Comparison of ENCODE assay signal across 15 mouse cellular contexts in the genomic region with DNA sequence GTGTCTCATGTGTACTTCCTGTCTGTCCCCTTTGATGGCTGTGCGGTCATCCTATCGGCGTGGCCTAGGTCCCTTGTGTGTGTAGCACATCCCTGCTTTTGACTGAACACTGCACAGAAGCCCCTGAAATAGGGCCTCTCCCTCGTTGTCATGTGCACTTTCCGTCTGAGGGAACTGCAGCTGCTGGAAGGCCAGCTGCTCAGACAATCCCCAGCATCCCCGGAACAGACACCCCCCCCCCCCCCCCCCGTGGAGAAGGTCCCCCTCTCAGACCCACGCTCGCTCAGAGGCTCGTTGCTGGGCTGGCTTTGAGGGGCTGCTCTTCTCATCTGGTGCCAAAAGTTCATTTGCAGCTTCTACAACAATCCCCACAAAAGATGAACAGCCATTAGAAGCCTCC. TPM values are rescaled to one million over a fixed set of nuclear protein-coding genes. Genes with fewer than 3 reads are reported as not detected.
DNase-seq lines count a peak whose midpoint lies in the region; ATAC-seq and TF ChIP-seq lines count a peak whose summit lies in the region.
"Had no signal": no experiment of that assay in that cellular context is flagged by ENCODE, and none has a peak within 500 bp of the region (broad histone marks: within the 10 kb centered on the region; RNA-seq: fewer than 3 reads in every experiment).

No protein-coding gene starts in this region.

- H3K4me3 ChIP-seq in intestine, embryonic 14.5 days (ENCODE audit: low read depth, low read length), result no peak overlapping the region
- no peak overlapping the region for H3K4me3 ChIP-seq in intestine, postnatal 0 days (ENCODE audit: low read depth, low read length)
- no peak overlapping the region for H3K4me3 ChIP-seq in hindbrain, embryonic 11.5 days (ENCODE audit: low read depth, low read length)
- no peak overlapping the region for H3K4me3 ChIP-seq in midbrain, embryonic 12.5 days
- no peak overlapping the region for H3K4me3 ChIP-seq in stomach, embryonic 16.5 days (replicated peaks; ENCODE audit: low read length)
- H3K4me3 ChIP-seq: lung, embryonic 15.5 days; myocyte had no signal

- no peaks in the 10 kb centered on the region for H3K36me3 ChIP-seq in intestine, embryonic 14.5 days (ENCODE audit: control insufficient read depth, insufficient read depth, low read length)
- no peaks in the 10 kb centered on the region for H3K36me3 ChIP-seq in intestine, postnatal 0 days (ENCODE audit: control insufficient read depth, insufficient read depth)
- H3K36me3 ChIP-seq in hindbrain, embryonic 11.5 days (ENCODE audit: control insufficient read depth, insufficient read depth, low read length), result no peaks in the 10 kb centered on the region
- no peaks in the 10 kb centered on the region for H3K36me3 ChIP-seq in midbrain, embryonic 12.5 days
- no peaks in the 10 kb centered on the region for H3K36me3 ChIP-seq in stomach, embryonic 16.5 days (ENCODE audit: control insufficient read depth, insufficient read depth, low read length)
- H3K36me3 ChIP-seq: lung, embryonic 15.5 days had no signal

- no peak overlapping the region for H3K9ac ChIP-seq in intestine, embryonic 14.5 days (ENCODE audit: low read length)
- H3K9ac ChIP-seq in intestine, postnatal 0 days (ENCODE audit: low read depth, low read length), result no peak overlapping the region
- no peak overlapping the region for H3K9ac ChIP-seq in hindbrain, embryonic 11.5 days (ENCODE audit: low read depth, low read length)
- no peak overlapping the region for H3K9ac ChIP-seq in midbrain, embryonic 12.5 days (replicated peaks)
- H3K9ac ChIP-seq in stomach, embryonic 16.5 days (ENCODE audit: low read length), result no peak overlapping the region
- H3K9ac ChIP-seq: lung, embryonic 15.5 days had no signal

- peak overlapping the region; percentile 22; the same call in 1 of the 2 replicates for H3K27ac ChIP-seq in intestine, embryonic 14.5 days (ENCODE audit: low read depth)
- no peak overlapping the region for H3K27ac ChIP-seq in intestine, postnatal 0 days (ENCODE audit: low read depth, low read length)
- peak overlapping the region; percentile 67; the same call in 1 of the 2 replicates for H3K27ac ChIP-seq in hindbrain, embryonic 11.5 days (ENCODE audit: low read depth, low read length)
- H3K27ac ChIP-seq in midbrain, embryonic 12.5 days (replicated peaks), result peak overlapping the region; percentile 76
- peak overlapping the region; percentile 16; the same call in 1 of the 2 replicates for H3K27ac ChIP-seq in stomach, embryonic 16.5 days (ENCODE audit: low read length)
- H3K27ac ChIP-seq: lung, embryonic 15.5 days had no signal

- no peak for DNase-seq in intestine, embryonic 14.5 days (ENCODE audit: low spot score)
- peak; percentile 37 for DNase-seq in hindbrain, embryonic 11.5 days (ENCODE audit: low spot score)
- DNase-seq in cerebellum, postnatal 36 days, result no peak
- no peak for DNase-seq in gastrocnemius, postnatal 25 days
- no peak for DNase-seq in heart, postnatal 4 days
- DNase-seq: adrenal gland, adult 8-10 months; cerebellum, adult 8-10 months; gastrocnemius, postnatal 14 days; right cerebral cortex, postnatal 25 days had no signal

- H3K4me2 ChIP-seq in intestine, embryonic 14.5 days (ENCODE audit: low read length), result no peak overlapping the region
- H3K4me2 ChIP-seq in intestine, postnatal 0 days (replicated peaks; ENCODE audit: low read depth), result no peak overlapping the region
- no peak overlapping the region for H3K4me2 ChIP-seq in hindbrain, embryonic 11.5 days (replicated peaks; ENCODE audit: low read depth, low read length)
- H3K4me2 ChIP-seq in midbrain, embryonic 12.5 days (replicated peaks), result no peak overlapping the region; the same call in 1 of the 2 replicates
- H3K4me2 ChIP-seq in stomach, embryonic 16.5 days (ENCODE audit: low read depth, low read length), result no peak overlapping the region
- H3K4me2 ChIP-seq: lung, embryonic 15.5 days had no signal

- TF ChIP-seq CTCF in intestine, postnatal 0 days (IDR thresholded peaks at IDR 0.05; ENCODE audit: low read depth), result no peak

- no peaks in the 10 kb centered on the region for H3K9me3 ChIP-seq in intestine, embryonic 14.5 days (ENCODE audit: control insufficient read depth, low read length)
- H3K9me3 ChIP-seq in intestine, postnatal 0 days (ENCODE audit: control insufficient read depth), result no peaks in the 10 kb centered on the region
- no peaks in the 10 kb centered on the region for H3K9me3 ChIP-seq in hindbrain, embryonic 11.5 days (ENCODE audit: control insufficient read depth, low read length)
- H3K9me3 ChIP-seq in midbrain, embryonic 12.5 days, result no peaks in the 10 kb centered on the region
- H3K9me3 ChIP-seq in stomach, embryonic 16.5 days (replicated peaks; ENCODE audit: control insufficient read depth, low read length), result no peaks in the 10 kb centered on the region
- H3K9me3 ChIP-seq: lung, embryonic 15.5 days had no signal

- 32% methylated on average over 10 of the region's 10 CpGs for WGBS in intestine, embryonic 14.5 days
- 48% methylated on average over 10 of the region's 10 CpGs for WGBS in intestine, postnatal 0 days
- 28% methylated on average over 7 of the region's 10 CpGs for WGBS in hindbrain, embryonic 11.5 days
- WGBS in midbrain, embryonic 12.5 days, result 15% methylated on average over 9 of the region's 10 CpGs
- 34% methylated on average over 10 of the region's 10 CpGs for WGBS in stomach, embryonic 16.5 days

- H3K27me3 ChIP-seq in intestine, embryonic 14.5 days (replicated peaks; ENCODE audit: control insufficient read depth, insufficient read depth, low read length), result no peaks in the 10 kb centered on the region
- H3K27me3 ChIP-seq in intestine, postnatal 0 days (replicated peaks; ENCODE audit: control insufficient read depth, insufficient read depth, low read length), result no peaks in the 10 kb centered on the region
- H3K27me3 ChIP-seq in hindbrain, embryonic 11.5 days (ENCODE audit: control insufficient read depth, insufficient read depth, low read length), result no peaks in the 10 kb centered on the region
- H3K27me3 ChIP-seq in midbrain, embryonic 12.5 days, result peaks cover 11% of the 10 kb centered on the region
- H3K27me3 ChIP-seq in stomach, embryonic 16.5 days (ENCODE audit: control insufficient read depth, insufficient read depth, low read length), result no peaks in the 10 kb centered on the region
- H3K27me3 ChIP-seq: lung, embryonic 15.5 days had no signal

- no peaks in the 10 kb centered on the region for H3K4me1 ChIP-seq in intestine, embryonic 14.5 days (replicated peaks; ENCODE audit: control insufficient read depth, insufficient read depth, low read length)
- H3K4me1 ChIP-seq in intestine, postnatal 0 days (replicated peaks; ENCODE audit: control insufficient read depth, insufficient read depth, low read length), result no peaks in the 10 kb centered on the region
- peaks cover 3% of the 10 kb centered on the region; the same call in 1 of the 2 replicates for H3K4me1 ChIP-seq in hindbrain, embryonic 11.5 days (replicated peaks; ENCODE audit: control insufficient read depth, insufficient read depth, low read length)
- H3K4me1 ChIP-seq in midbrain, embryonic 12.5 days, result peaks cover 26% of the 10 kb centered on the region
- peaks cover 3% of the 10 kb centered on the region; the same call in 1 of the 2 replicates for H3K4me1 ChIP-seq in stomach, embryonic 16.5 days (ENCODE audit: control insufficient read depth, insufficient read depth, low read length)
- H3K4me1 ChIP-seq: lung, embryonic 15.5 days had no signal

- ATAC-seq in intestine, embryonic 14.5 days (replicated peaks; ENCODE audit: low FRiP score, low TSS enrichment, low read depth), result no peak
- ATAC-seq in intestine, postnatal 0 days, result no peak
- ATAC-seq in hindbrain, embryonic 11.5 days (ENCODE audit: low FRiP score), result peak; percentile 71
- ATAC-seq in midbrain, embryonic 12.5 days (ENCODE audit: low FRiP score, low read depth), result peak; percentile 82
- peak; percentile 38; the same call in 1 of the 2 replicates for ATAC-seq in stomach, embryonic 16.5 days (ENCODE audit: insufficient read depth, low FRiP score)

RNA-seq across cellular contexts. Expression of a gene that starts 11.0 kb away (rescaled TPM):
- 3.3 and 3.6 TPM in 2 replicates for polyA plus RNA-seq in intestine, embryonic 14.5 days (2014; fragmentation: Nextera tagmentation; extraction: Ambion mirVana)
- polyA plus RNA-seq in intestine, postnatal 0 days (2015; fragmentation: Nextera tagmentation; extraction: Ambion mirVana), result 2.0 and 2.2 TPM in 2 replicates
- polyA plus RNA-seq in hindbrain, embryonic 11.5 days (2014; fragmentation: Nextera tagmentation; extraction: Ambion mirVana), result 2.4 and 2.6 TPM in 2 replicates
- 1.8 and 2.4 TPM in 2 replicates for polyA plus RNA-seq in midbrain, embryonic 12.5 days (2016; fragmentation: Nextera tagmentation; extraction: Ambion mirVana)
- 1.6 and 1.9 TPM in 2 replicates for polyA plus RNA-seq in stomach, embryonic 16.5 days (2015; fragmentation: Nextera tagmentation; extraction: Ambion mirVana)
- under 1 TPM; 0.10 to 0.13 TPM for total RNA-seq in gastrocnemius, postnatal 25 days (2021)
- under 1 TPM in 1 of 2 experiments, not detected in 1; 0.23 TPM for total RNA-seq in heart, postnatal 4 days (2021)
- total RNA-seq: MEL had no signal
- polyA plus RNA-seq: myocyte had no signal

Comparison
In these comparisons a context has a peak if more than half of its experiments do, and no peak if none do; other contexts are left out.
1. ATAC-seq: peak in hindbrain, embryonic 11.5 days (single experiment), midbrain, embryonic 12.5 days (single experiment) and stomach, embryonic 16.5 days (single experiment); none in intestine, embryonic 14.5 days (single experiment) and intestine, postnatal 0 days (single experiment).